Mouse (Mus musculus) lung, adult 2 months (tissue): ENCODE data around the gene Pak1.
"Not testable (repeated sequence)": the region's sequence is repeated elsewhere in the genome, so short reads cannot be mapped to it uniquely, and the experiment has no call there.

Experiments
- CTCF ChIP-seq: fragments of 200-500 bp; IDR thresholded peaks from 2 replicates; pipeline ENCODE4 v1.5.1; 2011; ENCODE audit warnings: mild to moderate bottlenecking, low read length, control low read depth; ENCODE audit not compliant: insufficient read depth
- POLR2A ChIP-seq: fragments of 200-500 bp; IDR thresholded peaks from 2 replicates; pipeline ENCODE4 v1.6.1; 2011; ENCODE audit warnings: low read depth, mild to moderate bottlenecking, control low read depth, low read length, borderline replicate concordance; ENCODE audit errors: extremely low read depth

DNA sequence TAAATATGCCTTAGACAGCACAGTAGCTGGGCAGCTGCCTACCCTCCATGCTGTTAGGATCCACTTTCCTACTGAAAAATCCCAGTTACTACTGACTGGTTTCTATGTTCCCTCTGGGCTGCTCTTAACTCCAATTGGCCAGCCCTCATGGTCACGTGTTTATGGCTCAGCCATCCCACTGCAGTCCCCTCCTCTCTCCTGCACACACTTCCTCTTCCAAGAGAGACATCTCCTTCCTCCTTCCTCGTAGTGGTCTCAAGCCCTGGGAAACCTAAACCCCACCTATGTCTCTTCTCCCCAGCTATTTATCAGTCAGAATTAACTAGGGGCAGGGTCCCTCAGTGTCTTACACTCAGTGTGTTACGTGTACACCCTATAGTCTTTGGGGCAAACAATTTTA lies 61.2 kb downstream of the Pak1 start:
- TF ChIP-seq CTCF, POLR2A: not testable (repeated sequence)
